Mouse (Mus musculus) adrenal gland, postnatal 25 days (tissue): Measurements from ENCODE around the gene Vmn1r45. TPM values are rescaled to one million over a fixed set of nuclear protein-coding genes. Genes with fewer than 3 reads are reported as not detected.
"Not testable (repeated sequence)": the region's sequence is repeated elsewhere in the genome, so short reads cannot be mapped to it uniquely, and the experiment has no call there.

Experiments used
- DNase-seq: peaks from one replicate; pipeline ENCODE4 v3.0.0; 2021; ENCODE audit warnings: mixed read lengths
- long read RNA-seq: library from polyadenylated mRNA; stranded (forward); transcript quantifications from one replicate; pipeline ENCODE4 v2.0.0, GENCODE M21; 2021
- total RNA-seq: library from RNA; stranded (reverse); gene quantifications from 2 replicates; pipeline ENCODE4 v1.2.3, GENCODE M21; 2021

The Vmn1r45 gene
- not detected in 2 replicates for total RNA-seq
- long read RNA-seq = 0 reads

DNA sequence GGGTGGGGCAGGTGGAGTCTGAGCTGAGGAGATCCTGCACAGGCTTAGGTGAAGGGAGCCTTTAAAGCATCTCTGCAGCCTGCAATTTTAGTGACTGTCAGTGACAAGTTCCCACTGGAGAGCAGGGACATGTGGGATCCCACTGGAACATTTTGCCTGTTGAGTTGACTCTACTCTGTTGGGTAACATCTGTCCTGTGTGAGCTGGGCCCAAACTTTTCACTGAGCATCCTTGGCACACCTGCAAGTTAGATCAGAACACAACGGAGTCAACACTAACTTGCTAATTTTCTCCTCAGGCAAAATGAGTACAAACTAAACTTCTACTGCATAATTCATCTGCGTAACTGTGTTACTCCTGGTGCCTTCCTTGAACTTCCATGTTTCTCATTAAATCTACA is at the start of gene Vmn1r45:
Gene Vmn1r45, minus strand, starts transcription at position 101 of the 400 bp plus-strand sequence.
- DNase-seq = not testable (repeated sequence)

DNA sequence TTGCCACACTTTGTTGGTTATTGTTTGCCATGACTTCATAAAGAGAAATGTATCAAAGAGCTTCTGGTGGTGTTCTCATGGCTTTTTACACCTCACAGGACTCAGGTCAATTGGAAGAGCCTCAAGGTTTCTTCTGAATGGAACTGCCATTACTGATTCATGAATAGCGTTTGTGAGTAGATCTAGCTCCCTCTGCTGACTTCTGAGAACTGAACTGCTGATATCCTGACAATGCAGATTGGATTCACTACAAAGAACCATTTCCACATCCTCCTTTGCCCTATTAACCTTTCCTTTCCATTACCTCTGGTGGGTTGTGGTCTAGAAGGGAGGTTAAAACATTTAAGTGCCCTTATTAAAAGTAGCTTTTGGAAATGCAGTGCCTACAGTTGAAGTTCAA is 45.6 kb upstream of the Vmn1r45 start:
- DNase-seq = no peak

DNA sequence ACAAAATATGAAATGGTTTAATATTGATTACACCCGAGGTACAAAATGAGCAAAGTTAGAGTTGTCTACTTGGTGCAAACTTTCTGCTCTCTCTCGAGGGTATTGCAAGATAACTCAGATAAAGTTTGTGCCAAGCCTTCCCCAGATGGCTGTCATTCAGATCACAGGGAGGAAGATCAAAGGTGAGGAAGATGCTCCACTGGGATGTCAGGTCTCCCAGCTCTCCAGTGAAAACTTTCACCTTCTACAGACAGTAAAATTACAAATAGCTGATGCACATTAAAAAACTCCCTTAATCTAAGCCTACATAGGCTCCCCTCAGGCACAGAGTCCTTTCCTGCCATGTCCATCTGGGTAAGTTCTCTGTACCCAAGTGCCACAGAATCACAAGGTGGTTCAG is 28.6 kb upstream of the Vmn1r45 start, which contains the start of gene Vmn1r46:
Gene Vmn1r46, plus strand, starts transcription at position 301 of the 400 bp plus-strand sequence.
- no peak for DNase-seq

DNA sequence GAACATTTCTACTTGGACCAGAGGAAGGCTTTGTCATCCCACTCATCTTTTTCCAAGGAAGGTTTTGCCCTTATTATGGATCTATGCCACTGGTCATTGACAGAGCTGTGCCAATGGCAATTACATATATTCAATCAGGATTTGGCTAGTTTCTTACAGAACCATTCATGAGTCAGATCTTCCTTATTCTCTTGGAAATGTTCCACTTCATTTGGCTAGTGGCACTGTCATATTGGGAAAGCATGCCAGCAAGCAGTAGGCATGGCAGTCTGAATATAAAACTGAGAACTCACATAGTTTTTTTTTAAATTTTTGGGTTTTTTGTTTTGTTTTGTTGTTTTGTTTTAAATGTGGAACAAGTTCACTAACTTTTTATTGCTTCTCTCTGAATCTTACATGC is 25.9 kb upstream of the Vmn1r45 start:
- no peak for DNase-seq

DNA sequence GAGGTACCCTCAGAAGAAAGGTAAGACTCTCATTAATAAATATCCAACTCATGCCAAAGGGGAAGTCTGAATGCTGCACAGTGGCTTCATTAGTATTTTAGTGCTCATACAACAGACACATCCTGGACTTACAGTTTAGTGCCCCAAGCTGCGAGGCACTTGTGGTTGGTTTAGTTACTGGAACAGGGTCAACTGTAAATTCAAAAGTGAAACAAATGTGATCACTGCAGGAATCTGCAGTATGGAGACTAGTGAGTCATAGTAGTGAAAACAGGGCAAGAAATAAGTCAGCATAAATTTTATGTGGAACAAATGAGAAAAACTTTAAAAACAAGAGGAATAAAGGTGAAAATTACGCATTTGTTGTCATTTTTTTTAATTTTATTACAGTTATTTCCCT is 13.2 kb upstream of the Vmn1r45 start:
- no peak for DNase-seq

DNA sequence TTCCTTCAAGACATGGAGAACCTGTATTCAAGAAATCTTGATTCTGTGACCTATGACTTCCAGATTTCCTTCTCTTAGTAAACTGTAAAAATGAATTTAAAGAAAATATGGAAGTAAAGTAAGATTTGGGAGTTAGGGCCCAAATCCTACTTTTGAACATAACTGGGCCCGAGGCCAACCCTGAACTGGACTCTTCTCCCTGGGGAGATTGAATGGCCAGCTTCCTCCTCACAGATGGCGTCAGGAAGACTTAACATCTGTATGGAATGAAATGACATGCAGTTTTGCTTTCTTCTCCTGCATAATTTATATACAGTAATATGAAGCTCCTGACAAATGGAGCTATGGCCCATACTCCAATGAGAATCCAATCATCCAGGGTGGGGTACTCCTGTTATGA is 528 bp upstream of the Vmn1r45 start:
- no peak for DNase-seq

DNA sequence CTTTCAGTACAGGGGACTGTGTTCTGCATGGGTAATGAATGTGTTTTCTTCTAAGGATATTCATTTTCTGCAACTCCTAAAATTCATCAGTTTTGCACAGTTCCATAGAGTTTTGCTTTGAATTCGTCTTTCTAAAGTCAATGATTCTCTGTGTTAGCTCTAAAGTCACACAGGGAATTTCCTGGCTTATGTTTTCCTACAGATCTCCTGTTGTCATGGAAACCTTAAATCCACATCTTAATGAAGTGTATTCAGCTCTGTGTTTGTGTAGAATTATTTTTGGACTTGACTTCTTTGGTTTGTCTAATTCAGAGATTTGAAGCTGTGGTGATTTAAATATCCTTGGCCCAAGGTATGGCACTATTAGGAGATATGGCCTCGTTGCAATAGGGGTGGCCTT is 56.6 kb downstream of the Vmn1r45 start:
- no peak for DNase-seq

DNA sequence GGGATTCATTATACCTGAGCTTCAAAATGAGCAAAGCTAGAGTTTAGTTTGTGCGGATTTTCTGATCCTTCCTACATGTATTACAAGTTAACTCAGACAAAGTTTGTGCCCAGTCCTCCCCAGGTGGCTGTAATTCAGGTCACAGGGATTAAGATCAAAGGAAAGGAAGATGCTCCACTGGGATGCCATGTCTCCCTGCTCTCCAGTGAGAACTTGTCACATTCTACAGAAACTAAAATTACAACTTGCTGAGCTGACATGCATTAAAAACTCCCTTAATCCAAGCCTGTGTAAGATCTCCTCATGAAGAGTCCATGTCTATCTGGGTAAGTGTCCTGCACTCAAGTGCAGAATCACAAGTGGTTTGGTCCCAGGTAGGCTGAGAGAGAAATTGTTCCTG is 57.0 kb downstream of the Vmn1r45 start, which contains the start of gene Vmn1r44:
Gene Vmn1r44, plus strand, starts transcription at position 301 of the 400 bp plus-strand sequence.
- DNase-seq = no peak

Other genes starting within 250 kb of the Vmn1r45 start
- not detected in 2 replicates for gene Vmn1r40, start 233.1 kb downstream of the Vmn1r45 start, total RNA-seq
- gene Vmn1r41, start 199.8 kb downstream of the Vmn1r45 start, total RNA-seq = not detected in 2 replicates
- not detected in 2 replicates for gene Vmn1r42, start 64.2 kb downstream of the Vmn1r45 start, total RNA-seq
- gene Vmn1r43, start 64.2 kb downstream of the Vmn1r45 start, total RNA-seq = not detected in 2 replicates
- not detected in 2 replicates for gene Vmn1r44, start 56.9 kb downstream of the Vmn1r45 start, total RNA-seq
- not detected in 2 replicates for gene Vmn1r46, start 28.7 kb upstream of the Vmn1r45 start, total RNA-seq
- gene Vmn1r47, start 75.5 kb upstream of the Vmn1r45 start, total RNA-seq = not detected in 2 replicates
- not detected in 2 replicates for gene Vmn1r48, start 96.2 kb upstream of the Vmn1r45 start, total RNA-seq
- gene Vmn1r49, start 137.9 kb upstream of the Vmn1r45 start, total RNA-seq = not detected in 2 replicates
- not detected in 2 replicates for gene Vmn1r50, start 160.8 kb upstream of the Vmn1r45 start, total RNA-seq
- gene Vmn1r51, start 182.0 kb upstream of the Vmn1r45 start, total RNA-seq = not detected in 2 replicates
- not detected in 2 replicates for gene Vmn1r52, start 234.2 kb upstream of the Vmn1r45 start, total RNA-seq